Mouse (Mus musculus): ENCODE measurements around the gene Mslnl. TPM values are rescaled to one million over a fixed set of nuclear protein-coding genes. Genes with fewer than 3 reads are reported as not detected.

The Mslnl gene
- polyA plus RNA-seq, 1 experiment from 2014 or later: not detected

GRCm38 (mm10) chr17:25762591-25762990 is 26.7 kb downstream of the Mslnl start:
- Histone ChIP-seq H3K4me3 (ENCODE audit: low read depth, low read length) (no peak overlapping the region), H3K36me3 (ENCODE audit: control insufficient read depth, insufficient read depth, low read length) (no peaks in the 10 kb centered on the region), H3K27me3 (ENCODE audit: control insufficient read depth, insufficient read depth, low read length) (0 out of 2 replicates have a peak, but pooled peaks cover 2% of the 10 kb centered on the region), H3K9me3 (ENCODE audit: control insufficient read depth, low read length) (no peaks in the 10 kb centered on the region), H3K4me2 (ENCODE audit: low read depth, low read length, severe bottlenecking) (no peak overlapping the region), H3K27ac (ENCODE audit: low read depth, low read length) (no peak overlapping the region), H3K4me1 (replicated peaks; ENCODE audit: control insufficient read depth, insufficient read depth, low read length) (0 out of 2 replicates have a peak, but pooled peaks cover 2% of the 10 kb centered on the region), H3K9ac (ENCODE audit: low read length) (no peak overlapping the region)
- ATAC-seq (replicated peaks; ENCODE audit: low FRiP score): no peak
- DNase-seq (ENCODE audit: low spot score): no peak
- WGBS: 45% methylated on average over 3 of the region's 3 CpGs

- 22% methylated on average over 5 of the region's 5 CpGs for WGBS
These were observed 30.0 kb downstream of the Mslnl start for GRCm38 (mm10) chr17:25765886-25766285.

DNA sequence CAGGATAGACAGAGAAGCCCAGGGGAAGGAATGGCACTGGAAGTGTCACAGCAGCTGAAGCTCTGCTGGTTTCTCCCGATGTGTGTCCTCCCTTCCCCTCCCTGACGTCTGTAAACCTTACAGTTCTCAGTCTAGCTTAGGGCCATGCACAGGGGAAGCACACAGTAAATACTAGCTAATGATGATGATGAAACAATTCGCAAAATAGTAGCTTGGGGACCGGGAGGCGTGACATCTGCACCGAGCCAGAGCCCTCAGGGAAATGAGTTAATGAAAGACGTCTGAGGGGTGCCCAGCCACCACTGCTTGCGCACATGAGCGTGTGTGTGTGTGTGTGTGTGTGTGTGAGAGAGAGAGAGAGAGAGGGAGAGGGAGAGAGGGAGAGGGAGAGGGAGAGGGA is 33.5 kb downstream of the Mslnl start:
- no peak overlapping the region for H3K4me3 ChIP-seq (ENCODE audit: low read depth, low read length)
- DNase-seq (ENCODE audit: low spot score): no peak
- no peak overlapping the region for H3K4me2 ChIP-seq (ENCODE audit: low read depth, low read length, severe bottlenecking)
- H3K9ac ChIP-seq (ENCODE audit: low read length): no peak overlapping the region
- no peak for ATAC-seq (replicated peaks; ENCODE audit: low FRiP score)
- H3K4me1 ChIP-seq (replicated peaks; ENCODE audit: control insufficient read depth, insufficient read depth, low read length): peaks cover 5% of the 10 kb centered on the region; the same call in 1 of the 2 replicates
- H3K27me3 ChIP-seq (ENCODE audit: control insufficient read depth, insufficient read depth, low read length): peaks cover 4% of the 10 kb centered on the region; the same call in 1 of the 2 replicates
- no peak overlapping the region for H3K27ac ChIP-seq (ENCODE audit: low read depth, low read length)
- no peaks in the 10 kb centered on the region for H3K9me3 ChIP-seq (ENCODE audit: control insufficient read depth, low read length)
- 55% methylated on average over 9 of the region's 9 CpGs for WGBS
- no peaks in the 10 kb centered on the region for H3K36me3 ChIP-seq (ENCODE audit: control insufficient read depth, insufficient read depth, low read length)

More at GRCm38 (mm10) chr17:25765886-25766285, 30.0 kb downstream of the Mslnl start:
- Histone ChIP-seq H3K4me3 (ENCODE audit: low read depth, low read length) (no peak overlapping the region), H3K9me3 (ENCODE audit: control insufficient read depth, low read length) (no peaks in the 10 kb centered on the region), H3K27me3 (ENCODE audit: control insufficient read depth, insufficient read depth, low read length) (peaks cover 4% of the 10 kb centered on the region; the same call in 1 of the 2 replicates), H3K4me1 (replicated peaks; ENCODE audit: control insufficient read depth, insufficient read depth, low read length) (0 out of 2 replicates have a peak, but pooled peaks cover 2% of the 10 kb centered on the region), H3K9ac (ENCODE audit: low read length) (no peak overlapping the region), H3K4me2 (ENCODE audit: low read depth, low read length, severe bottlenecking) (no peak overlapping the region), H3K36me3 (ENCODE audit: control insufficient read depth, insufficient read depth, low read length) (no peaks in the 10 kb centered on the region), H3K27ac (ENCODE audit: low read depth, low read length) (no peak overlapping the region)
- DNase-seq (ENCODE audit: low spot score): peak; percentile 85
- peak; percentile 83 for ATAC-seq (replicated peaks; ENCODE audit: low FRiP score)

GRCm38 (mm10) chr17:25773549-25774120 is 37.8 kb downstream of the Mslnl start, which contains the start of gene Narfl:
TSS of gene Narfl (plus strand) at chr17:25773776.
- no peaks in the 10 kb centered on the region for H3K36me3 ChIP-seq (ENCODE audit: control insufficient read depth, insufficient read depth, low read length)
- peak within 1 kb of the TSS; percentile 66 for H3K4me3 ChIP-seq (ENCODE audit: low read depth, low read length)
- H3K27ac ChIP-seq (ENCODE audit: low read depth, low read length): no peak within 1 kb of the TSS
- H3K4me1 ChIP-seq (replicated peaks; ENCODE audit: control insufficient read depth, insufficient read depth, low read length): peaks cover 7% of the 10 kb centered on the region; the same call in 1 of the 2 replicates
- ATAC-seq (replicated peaks; ENCODE audit: low FRiP score) (peak; percentile 79), DNase-seq (ENCODE audit: low spot score) (peak; percentile 100)
- no peaks in the 10 kb centered on the region for H3K9me3 ChIP-seq (ENCODE audit: control insufficient read depth, low read length)
- no peaks in the 10 kb centered on the region for H3K27me3 ChIP-seq (ENCODE audit: control insufficient read depth, insufficient read depth, low read length)
- WGBS: under 1% methylated on average over 37 of the region's 37 CpGs
- H3K9ac ChIP-seq (ENCODE audit: low read length): peak within 1 kb of the TSS; percentile 81
- H3K4me2 ChIP-seq (ENCODE audit: low read depth, low read length, severe bottlenecking): peak within 1 kb of the TSS; percentile 89

DNA sequence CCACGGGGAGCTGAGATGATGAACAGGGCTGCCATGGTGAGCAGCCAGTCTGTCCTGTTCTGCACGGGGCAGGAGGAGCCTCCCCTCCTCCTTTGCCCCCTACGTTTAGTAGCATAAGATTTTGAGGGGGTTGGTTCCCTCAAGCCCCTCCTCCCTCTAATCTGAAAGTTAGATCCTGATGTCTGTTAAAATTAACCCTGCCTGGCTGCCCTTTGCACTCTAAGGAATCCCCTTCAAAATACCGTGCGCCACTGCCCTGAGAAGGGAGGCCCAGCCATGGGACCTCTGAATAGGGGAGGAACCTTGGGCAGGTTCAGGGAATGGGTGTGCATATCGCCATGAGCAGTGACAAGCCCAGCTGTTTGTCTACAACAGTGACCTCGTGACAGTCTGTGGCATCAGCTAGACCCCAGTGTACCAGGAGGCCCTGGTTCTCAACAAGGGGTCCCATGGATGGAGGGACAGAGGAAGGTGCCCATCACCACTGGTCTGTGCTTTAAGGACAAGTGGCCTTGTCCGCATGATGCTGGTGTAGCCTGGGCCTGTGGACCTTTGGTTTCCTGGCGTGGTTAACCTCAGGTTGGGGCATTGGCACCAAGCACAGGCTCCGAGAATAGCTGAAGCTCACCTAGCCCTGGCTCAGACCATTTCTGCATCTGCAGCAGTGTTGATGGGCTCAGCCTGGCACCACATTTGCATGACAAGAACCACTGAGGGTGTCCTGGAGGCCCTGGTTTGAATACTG is 39.6 kb downstream of the Mslnl start:
- H3K9me3 ChIP-seq (ENCODE audit: control insufficient read depth, low read length): no peaks in the 10 kb centered on the region
- H3K4me3 ChIP-seq (ENCODE audit: low read depth, low read length): no peak overlapping the region
- H3K27ac ChIP-seq (ENCODE audit: low read depth, low read length): no peak overlapping the region
- no peak for DNase-seq (ENCODE audit: low spot score)
- WGBS: 82% methylated on average over 10 of the region's 10 CpGs
- no peaks in the 10 kb centered on the region for H3K27me3 ChIP-seq (ENCODE audit: control insufficient read depth, insufficient read depth, low read length)
- no peak for ATAC-seq (replicated peaks; ENCODE audit: low FRiP score)
- no peak overlapping the region for H3K4me2 ChIP-seq (ENCODE audit: low read depth, low read length, severe bottlenecking)
- H3K9ac ChIP-seq (ENCODE audit: low read length): no peak overlapping the region
- H3K36me3 ChIP-seq (ENCODE audit: control insufficient read depth, insufficient read depth, low read length): no peaks in the 10 kb centered on the region
- peaks cover 7% of the 10 kb centered on the region; the same call in 1 of the 2 replicates for H3K4me1 ChIP-seq (replicated peaks; ENCODE audit: control insufficient read depth, insufficient read depth, low read length)

- 96% methylated on average over 5 of the region's 5 CpGs for WGBS
- Histone ChIP-seq H3K4me1 (replicated peaks; ENCODE audit: control insufficient read depth, insufficient read depth, low read length) (peaks cover 7% of the 10 kb centered on the region; the same call in 1 of the 2 replicates), H3K36me3 (ENCODE audit: control insufficient read depth, insufficient read depth, low read length) (no peaks in the 10 kb centered on the region), H3K27ac (ENCODE audit: low read depth, low read length) (no peak overlapping the region), H3K4me2 (ENCODE audit: low read depth, low read length, severe bottlenecking) (no peak overlapping the region), H3K9me3 (ENCODE audit: control insufficient read depth, low read length) (no peaks in the 10 kb centered on the region), H3K27me3 (ENCODE audit: control insufficient read depth, insufficient read depth, low read length) (no peaks in the 10 kb centered on the region), H3K4me3 (ENCODE audit: low read depth, low read length) (no peak overlapping the region), H3K9ac (ENCODE audit: low read length) (no peak overlapping the region)
- no peak for DNase-seq (ENCODE audit: low spot score)
- no peak for ATAC-seq (replicated peaks; ENCODE audit: low FRiP score)
These were observed 42.1 kb downstream of the Mslnl start for GRCm38 (mm10) chr17:25777948-25778347.

- no peak for ATAC-seq (replicated peaks; ENCODE audit: low FRiP score)
These were observed 45.5 kb downstream of the Mslnl start for GRCm38 (mm10) chr17:25781339-25781738.

DNA sequence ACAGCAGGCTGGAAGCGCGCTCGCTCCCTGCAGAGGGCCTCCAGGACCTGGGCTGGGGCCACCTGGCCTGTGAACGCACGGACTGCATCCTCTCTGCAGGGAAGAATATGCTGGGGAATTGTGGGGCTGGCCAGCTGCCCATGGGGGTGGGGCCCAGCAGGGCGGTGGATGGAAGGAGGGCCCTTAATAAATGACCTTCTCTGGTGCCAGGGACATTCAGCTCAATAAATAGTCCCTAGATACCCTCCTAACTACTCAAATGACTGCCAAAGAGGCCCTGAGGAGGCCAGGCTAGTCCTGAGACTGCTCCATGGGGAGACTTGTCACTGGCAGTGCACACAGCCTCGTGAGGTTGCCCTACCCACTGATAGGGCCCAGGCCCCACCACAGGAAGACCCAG is 47.2 kb downstream of the Mslnl start:
- no peak overlapping the region; the same call in 1 of the 2 replicates for H3K4me3 ChIP-seq (ENCODE audit: low read depth, low read length)
- no peak overlapping the region for H3K4me2 ChIP-seq (ENCODE audit: low read depth, low read length, severe bottlenecking)
- no peaks in the 10 kb centered on the region; the same call in none of the 2 replicates for H3K36me3 ChIP-seq (ENCODE audit: control insufficient read depth, insufficient read depth, low read length)
- peaks cover 10% of the 10 kb centered on the region for H3K4me1 ChIP-seq (replicated peaks; ENCODE audit: control insufficient read depth, insufficient read depth, low read length)
- WGBS: 83% methylated on average over 7 of the region's 7 CpGs
- H3K27ac ChIP-seq (ENCODE audit: low read depth, low read length): no peak overlapping the region
- DNase-seq (ENCODE audit: low spot score) (no peak), ATAC-seq (replicated peaks; ENCODE audit: low FRiP score) (no peak)
- no peaks in the 10 kb centered on the region for H3K27me3 ChIP-seq (ENCODE audit: control insufficient read depth, insufficient read depth, low read length)
- no peaks in the 10 kb centered on the region for H3K9me3 ChIP-seq (ENCODE audit: control insufficient read depth, low read length)
- peak overlapping the region; percentile 23; the same call in 1 of the 2 replicates for H3K9ac ChIP-seq (ENCODE audit: low read length)

More at GRCm38 (mm10) chr17:25781339-25781738, 45.5 kb downstream of the Mslnl start:
- Histone ChIP-seq H3K27ac (ENCODE audit: low read depth, low read length) (no peak overlapping the region), H3K4me3 (ENCODE audit: low read depth, low read length) (no peak overlapping the region), H3K9me3 (ENCODE audit: control insufficient read depth, low read length) (no peaks in the 10 kb centered on the region), H3K36me3 (ENCODE audit: control insufficient read depth, insufficient read depth, low read length) (no peaks in the 10 kb centered on the region), H3K9ac (ENCODE audit: low read length) (no peak overlapping the region), H3K4me1 (replicated peaks; ENCODE audit: control insufficient read depth, insufficient read depth, low read length) (peaks cover 10% of the 10 kb centered on the region), H3K4me2 (ENCODE audit: low read depth, low read length, severe bottlenecking) (no peak overlapping the region), H3K27me3 (ENCODE audit: control insufficient read depth, insufficient read depth, low read length) (no peaks in the 10 kb centered on the region)
- 80% methylated on average over 6 of the region's 6 CpGs for WGBS
- DNase-seq (ENCODE audit: low spot score): no peak

Measured in forebrain, embryonic 11.5 days (tissue).